Mouse (Mus musculus) bone marrow, adult 2 months (tissue): ENCODE data around the gene Plpp1. TPM values are rescaled to one million over a fixed set of nuclear protein-coding genes. Genes with fewer than 3 reads are reported as not detected.

Experiments used
- H3K27ac ChIP-seq: fragments of 200-500 bp; 2 replicates; pipeline ENCODE4 v1.5.1; 2012; ENCODE audit warnings: low read depth, mild to moderate bottlenecking, control low read depth, inconsistent platforms, low read length; ENCODE audit not compliant: control insufficient read depth, poor library complexity, insufficient read depth
- H3K4me1 ChIP-seq: fragments of 200-500 bp; 2 replicates; pipeline ENCODE4 v1.6.1; 2011; ENCODE audit warnings: low read length; ENCODE audit not compliant: control insufficient read depth, insufficient read depth
- H3K4me3 ChIP-seq: fragments of 200-500 bp; replicated peaks from 2 replicates; pipeline ENCODE3; 2011; ENCODE audit warnings: mild to moderate bottlenecking, low read depth, low read length, control low read depth; ENCODE audit not compliant: control insufficient read depth
- CTCF ChIP-seq: fragments of 200-500 bp; IDR thresholded peaks from 2 replicates; pipeline ENCODE4 v1.5.1; 2011; ENCODE audit warnings: low read length, control low read depth; ENCODE audit not compliant: control insufficient read depth, insufficient read depth
- POLR2A ChIP-seq: fragments of 200-500 bp; IDR thresholded peaks from 2 replicates; pipeline ENCODE4 v1.6.1; 2011; ENCODE audit warnings: low read depth, mild to moderate bottlenecking, control low read depth, low read length, borderline replicate concordance; ENCODE audit not compliant: control insufficient read depth
- WGBS: fragments of 180-500 bp; shearing (Covaris S2); methylation state at CpG from one replicate; pipeline ENCODE4 v1.1.7; 2018; 5-methylcytosine and 5-hydroxymethylcytosine counted together
- polyA plus RNA-seq: library from polyadenylated mRNA; stranded (reverse); fragments of >200 nt; gene quantifications from 2 replicates; pipeline ENCODE4 v1.2.4, GENCODE M21; 2011; ENCODE audit warnings: low replicate concordance; ENCODE audit not compliant: missing spikeins, insufficient read depth, insufficient read length

Gene Plpp1
- polyA plus RNA-seq, 1 experiment: 24.0 TPM

DNA sequence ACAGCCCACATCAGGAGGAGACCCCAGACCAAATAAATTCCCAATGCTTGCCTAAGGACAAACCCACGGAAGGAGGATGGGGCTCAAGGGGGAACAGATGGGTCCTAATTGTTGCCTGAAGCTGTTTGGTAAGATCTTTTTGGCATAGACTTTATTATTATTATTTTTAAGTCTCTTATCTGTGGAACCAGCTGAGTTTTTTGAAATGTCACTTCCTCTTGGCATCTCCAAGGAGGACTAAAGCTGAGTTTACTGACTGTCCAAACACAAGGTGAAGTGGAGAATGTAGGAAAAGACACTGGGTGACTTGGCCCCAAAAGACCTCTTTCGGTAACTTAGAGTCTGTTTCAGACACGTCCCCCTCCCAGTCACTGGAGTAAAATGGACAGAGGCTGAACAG, 34.9 kb upstream of the Plpp1 start:
- TF ChIP-seq POLR2A (no peak), CTCF (no peak)

DNA sequence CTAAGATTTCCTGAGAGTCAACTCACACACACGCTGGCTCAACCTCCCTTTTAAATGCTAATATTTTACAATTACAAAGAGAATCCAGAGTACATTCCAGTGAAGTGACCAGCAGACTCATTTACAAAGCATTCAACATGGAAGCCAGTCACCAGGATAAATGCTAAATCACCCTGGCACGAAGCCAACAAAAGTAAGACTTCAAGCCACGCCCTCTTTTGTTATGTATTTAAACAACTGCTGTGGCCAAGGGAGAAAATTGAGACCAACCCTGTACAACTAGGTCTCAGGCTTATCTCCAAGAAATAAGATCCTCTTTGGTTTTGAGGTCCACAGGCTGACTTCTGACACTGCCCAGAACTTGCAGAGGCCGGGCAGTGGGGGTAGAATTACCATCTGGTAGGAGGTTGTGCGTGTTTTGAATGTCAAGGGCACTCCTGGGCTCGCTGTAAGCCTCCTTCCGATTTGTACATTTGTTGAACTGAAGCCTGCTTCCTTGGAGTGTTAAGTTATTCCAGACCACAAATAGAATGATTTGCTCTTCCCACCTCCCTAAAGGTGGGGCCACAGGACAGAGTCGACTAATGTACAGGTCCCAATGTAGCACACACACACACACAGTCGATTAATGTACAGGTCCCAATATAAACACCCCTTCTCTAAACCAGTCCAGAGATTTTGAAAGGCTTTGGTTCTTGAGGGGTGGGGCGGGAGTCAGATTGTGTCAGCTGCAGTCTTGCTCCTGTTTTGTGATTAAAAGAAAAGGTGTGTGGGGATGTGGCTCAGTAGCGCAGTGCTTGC, 29.9 kb upstream of the Plpp1 start:
- 39% methylated on average over 11 of the region's 11 CpGs for WGBS
- no peaks in the 10 kb centered on the region; the same call in 1 of the 2 replicates for H3K4me1 ChIP-seq
- H3K4me3 ChIP-seq: no peak overlapping the region
- no peak overlapping the region for H3K27ac ChIP-seq
- TF ChIP-seq CTCF (no peak), POLR2A (no peak)

More for the DNA sequence above, 34.9 kb upstream of the Plpp1 start:
- WGBS: 50% methylated on average over 3 of the region's 3 CpGs
- no peak overlapping the region for H3K4me3 ChIP-seq
- no peak overlapping the region for H3K27ac ChIP-seq
- H3K4me1 ChIP-seq: no peaks in the 10 kb centered on the region; the same call in 1 of the 2 replicates

DNA sequence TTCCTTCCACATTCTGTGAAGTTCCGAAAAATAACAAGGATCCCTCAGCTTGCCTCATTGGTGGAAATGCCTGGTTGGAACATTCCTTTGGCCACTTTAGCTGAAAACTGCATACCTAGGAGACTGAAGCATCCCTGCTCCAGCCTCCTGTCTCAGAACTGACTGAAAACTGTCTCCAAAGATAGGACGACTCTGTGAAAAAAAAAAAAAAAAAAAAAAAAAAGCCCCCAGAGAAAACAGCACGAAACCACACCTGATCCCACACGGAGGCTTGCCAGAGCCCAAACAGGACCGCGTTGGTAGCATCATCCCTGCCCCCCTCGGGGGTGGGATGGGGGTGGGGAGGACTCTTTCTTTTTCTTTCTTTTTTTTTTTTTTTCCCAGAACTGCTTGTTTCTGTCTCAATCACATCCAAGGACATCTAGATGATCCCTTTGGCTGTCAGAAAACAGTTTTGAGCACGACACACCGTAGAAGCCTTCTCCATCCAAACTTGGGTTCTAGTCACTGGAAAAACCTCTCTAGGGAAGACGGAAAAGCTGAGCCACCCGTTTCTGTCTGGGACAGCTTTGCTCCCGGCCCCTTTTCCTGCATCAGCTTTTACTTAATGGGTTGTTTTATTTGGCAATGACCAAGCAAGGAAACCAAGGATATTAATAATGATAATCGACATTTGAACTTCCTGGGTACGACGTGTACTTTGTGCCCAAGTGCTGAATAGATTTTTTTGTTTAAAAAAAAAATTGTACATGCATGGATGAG, 29.0 kb upstream of the Plpp1 start:
- no peak overlapping the region for H3K27ac ChIP-seq
- H3K4me1 ChIP-seq: no peaks in the 10 kb centered on the region
- TF ChIP-seq POLR2A (no peak), CTCF (no peak)
- 39% methylated on average over 15 of the region's 15 CpGs for WGBS
- H3K4me3 ChIP-seq: no peak overlapping the region

DNA sequence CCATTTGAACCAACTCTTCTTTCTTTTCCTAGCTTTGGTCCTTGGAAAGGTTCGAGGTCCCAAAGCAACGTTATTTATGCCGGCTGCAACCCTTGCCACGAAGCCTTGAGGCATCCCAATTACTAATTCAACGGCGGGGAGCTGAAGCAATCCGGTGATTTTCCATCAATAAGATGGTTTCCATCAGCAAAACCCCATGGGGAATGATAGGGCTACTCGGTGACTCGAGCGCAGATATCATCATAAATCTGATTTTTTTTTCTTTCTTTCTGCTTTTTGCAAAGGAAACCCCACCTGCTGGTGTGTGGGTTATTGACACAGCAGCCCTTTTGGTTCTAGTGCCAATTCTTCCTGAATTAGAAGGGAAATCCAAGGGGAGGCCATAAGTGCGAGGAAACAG, 28.3 kb upstream of the Plpp1 start:
- WGBS: 80% methylated on average over 11 of the region's 11 CpGs
- Histone ChIP-seq H3K27ac (no peak overlapping the region), H3K4me3 (no peak overlapping the region), H3K4me1 (no peaks in the 10 kb centered on the region)
- TF ChIP-seq POLR2A (no peak), CTCF (no peak)

DNA sequence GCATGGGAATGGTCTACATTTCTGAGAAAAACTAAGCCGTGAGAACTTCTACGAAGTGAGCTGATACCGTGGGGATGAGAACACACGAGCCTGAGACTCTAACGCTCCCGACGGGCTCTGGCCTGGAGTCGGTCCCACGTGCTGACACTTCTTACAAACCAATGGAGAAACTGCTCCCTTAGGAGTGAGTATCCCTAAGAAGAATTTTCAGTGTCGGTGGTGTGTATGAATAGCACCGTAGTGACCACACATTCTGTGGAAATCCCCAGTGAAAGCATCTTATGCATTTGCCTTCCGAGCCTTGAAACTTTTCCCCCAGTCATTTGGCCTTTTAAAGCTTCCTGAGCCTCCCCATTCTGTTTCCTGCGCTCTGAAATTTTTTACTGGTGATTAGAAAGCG, 27.7 kb upstream of the Plpp1 start:
- TF ChIP-seq POLR2A (no peak), CTCF (no peak)
- 72% methylated on average over 14 of the region's 14 CpGs for WGBS
- Histone ChIP-seq H3K4me1 (no peaks in the 10 kb centered on the region), H3K4me3 (no peak overlapping the region), H3K27ac (no peak overlapping the region)

DNA sequence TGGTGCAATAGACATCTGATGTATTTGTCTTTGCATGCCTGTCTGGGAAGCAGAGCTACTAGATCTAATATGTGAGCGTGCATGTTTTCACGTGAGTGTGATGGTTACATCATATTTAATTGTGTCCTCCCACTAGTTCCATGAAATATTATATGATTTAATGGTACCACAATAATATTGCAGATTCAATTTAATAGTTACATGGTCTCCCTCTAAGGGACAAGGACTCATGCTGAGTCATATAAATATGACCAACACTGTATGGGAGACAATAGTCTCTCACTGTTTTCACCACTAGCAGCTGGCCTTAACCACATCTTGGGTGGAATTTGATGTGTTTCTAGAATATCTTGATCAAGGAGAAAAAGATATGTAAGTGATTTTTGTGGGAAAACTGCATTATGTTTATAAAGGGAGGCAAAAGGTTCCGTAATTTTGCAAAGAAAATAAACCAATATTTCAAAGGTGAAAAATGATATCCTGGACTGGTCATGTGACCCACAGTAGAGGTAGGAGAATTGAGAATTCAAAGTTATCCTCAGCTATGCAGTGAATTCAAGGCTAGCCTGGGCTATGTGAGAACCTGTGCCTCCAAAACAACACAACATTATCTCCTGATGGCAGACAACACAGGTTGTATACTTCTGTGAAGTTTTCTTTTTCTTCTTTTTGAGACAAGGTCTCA, 26.5 kb upstream of the Plpp1 start:
- TF ChIP-seq POLR2A: no peak
- TF ChIP-seq CTCF: no peak
- WGBS: 84% methylated on average over 3 of the region's 3 CpGs
- Histone ChIP-seq H3K27ac (no peak overlapping the region), H3K4me3 (no peak overlapping the region), H3K4me1 (no peaks in the 10 kb centered on the region)

DNA sequence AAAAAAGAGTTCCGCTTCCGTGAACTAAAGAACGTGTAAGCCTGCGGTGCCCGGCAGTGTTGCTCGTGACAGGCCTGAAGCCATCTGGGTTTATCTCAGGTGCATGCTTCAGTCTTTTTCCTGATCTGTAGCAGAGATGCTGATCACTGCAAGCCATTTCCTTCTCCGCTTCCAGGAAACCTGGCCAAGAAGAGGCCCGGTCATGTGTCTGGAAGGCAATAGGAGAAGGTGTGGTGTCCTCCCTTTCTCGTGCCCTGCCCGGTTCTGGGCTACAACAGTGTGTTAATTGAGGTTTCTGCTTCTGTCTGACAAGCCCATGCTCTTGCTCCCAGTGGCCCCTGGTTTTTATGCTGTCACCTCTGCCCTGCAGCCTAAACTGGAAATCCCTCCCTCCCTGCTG, 24.7 kb upstream of the Plpp1 start:
- H3K27ac ChIP-seq: no peak overlapping the region
- 91% methylated on average over 10 of the region's 10 CpGs for WGBS
- no peak overlapping the region for H3K4me3 ChIP-seq
- no peaks in the 10 kb centered on the region for H3K4me1 ChIP-seq
- TF ChIP-seq CTCF: no peak
- TF ChIP-seq POLR2A: no peak

DNA sequence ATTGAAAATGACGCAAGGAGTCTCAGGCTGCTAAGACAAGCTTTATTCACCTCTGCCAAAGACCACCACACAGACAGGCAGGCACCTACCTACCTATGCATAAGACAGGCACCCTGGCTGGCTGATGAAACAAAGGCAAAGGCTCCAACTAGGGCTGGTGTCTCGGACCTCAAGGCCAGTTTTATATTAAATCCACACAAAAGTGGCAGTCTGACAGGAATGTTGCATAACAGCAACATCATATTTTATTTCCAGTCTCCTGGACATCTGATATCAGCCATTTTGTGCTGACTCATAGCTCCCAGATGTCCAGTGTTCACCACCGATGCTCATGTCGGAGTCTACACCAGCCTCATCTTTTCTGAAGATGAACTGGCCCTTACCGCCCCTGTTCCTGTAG, 22.2 kb upstream of the Plpp1 start:
- 78% methylated on average over 5 of the region's 5 CpGs for WGBS
- H3K4me3 ChIP-seq: no peak overlapping the region
- TF ChIP-seq CTCF: no peak
- no peak for TF ChIP-seq POLR2A
- H3K27ac ChIP-seq: no peak overlapping the region
- no peaks in the 10 kb centered on the region for H3K4me1 ChIP-seq
